Mouse (Mus musculus) induced T-regulatory cell, adult 2 months (primary cell): ENCODE measurements at regions not wholly inside any gene's neighbourhood (a gene's known extent, or its start where the extent isn't known, plus 50 kb on each side); places are given as distances from the start of the nearest gene placed in this dataset.
"Not testable (repeated sequence)": the region's sequence is repeated elsewhere in the genome, so short reads cannot be mapped to it uniquely, and the experiment has no call there.

Experiments
- DNase-seq: peaks from one replicate; pipeline ENCODE4 v3.0.0-alpha.2; 2012; ENCODE audit warnings: low read depth

DNA sequence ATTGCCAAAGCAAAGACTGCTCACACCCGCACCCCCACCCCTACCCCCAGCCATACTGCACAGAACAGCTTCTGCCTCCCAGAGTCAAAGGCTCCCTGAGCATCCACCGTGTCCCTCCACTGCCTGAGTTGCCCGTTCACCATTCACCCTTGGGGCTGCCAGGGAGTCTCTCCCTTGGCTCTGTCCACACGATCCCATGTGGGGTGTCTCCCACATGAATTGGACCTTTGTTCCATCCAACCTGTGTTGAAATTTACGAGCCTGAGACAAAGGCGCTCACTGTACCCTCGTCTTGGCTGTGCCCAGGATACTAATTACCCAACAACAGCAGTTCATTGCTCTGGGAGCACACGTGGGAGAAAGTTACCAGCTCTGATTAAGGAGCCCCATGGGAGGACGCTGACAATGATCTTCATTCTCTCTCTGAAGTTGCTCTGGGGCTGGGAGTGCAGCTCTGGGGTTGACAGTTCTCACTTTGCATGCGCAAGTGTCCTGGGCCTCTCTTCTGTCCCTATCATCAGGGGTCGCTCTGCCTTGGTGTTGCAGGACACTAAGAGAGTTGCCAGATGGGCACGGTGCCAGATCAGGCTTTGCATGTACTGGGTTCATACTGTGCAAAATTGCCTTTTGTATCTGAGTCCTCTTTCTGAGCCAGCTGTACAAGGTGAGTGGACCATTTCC is 178.3 kb upstream of the Rgma start:
- DNase-seq, result no peak

DNA sequence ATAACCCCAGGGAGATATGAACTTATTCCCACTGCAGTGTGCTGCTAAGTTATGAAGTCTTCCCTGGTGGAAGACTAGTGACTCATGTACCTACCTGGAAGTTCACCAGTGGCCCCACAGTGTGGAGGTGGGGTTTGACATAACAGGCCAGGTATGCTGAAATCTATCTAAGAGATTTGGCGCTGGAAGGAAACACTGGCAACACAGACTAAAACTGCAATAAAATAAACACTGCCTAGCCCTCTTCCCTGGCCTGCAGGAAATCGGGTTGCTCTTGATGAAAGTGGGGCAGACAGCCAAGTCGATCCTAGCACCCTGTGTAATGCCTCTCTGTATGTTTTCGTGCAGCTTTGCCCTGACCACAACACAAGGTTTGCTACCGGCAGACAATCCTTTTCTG is 177.2 kb upstream of the Rgma start:
- DNase-seq, result no peak

DNA sequence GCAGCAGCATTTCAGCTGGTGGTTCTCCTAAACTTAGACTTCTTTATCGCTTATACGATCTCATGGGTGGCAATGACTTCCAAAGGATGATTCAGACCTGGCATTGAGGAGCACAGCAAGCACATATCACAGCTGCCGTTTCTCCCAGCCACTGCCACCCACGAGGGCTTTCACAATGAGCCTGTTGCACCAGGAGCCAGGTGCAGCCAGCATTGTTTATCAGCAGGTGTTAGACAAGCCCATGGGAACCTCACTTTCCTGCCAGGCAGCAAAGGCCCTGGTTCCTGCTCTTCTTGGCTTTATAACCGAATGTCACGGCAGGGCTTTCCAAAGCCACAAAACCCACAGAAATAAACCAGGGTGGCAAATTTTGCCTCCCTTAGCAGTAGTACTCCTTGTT is 175.3 kb upstream of the Rgma start:
- no peak for DNase-seq

DNA sequence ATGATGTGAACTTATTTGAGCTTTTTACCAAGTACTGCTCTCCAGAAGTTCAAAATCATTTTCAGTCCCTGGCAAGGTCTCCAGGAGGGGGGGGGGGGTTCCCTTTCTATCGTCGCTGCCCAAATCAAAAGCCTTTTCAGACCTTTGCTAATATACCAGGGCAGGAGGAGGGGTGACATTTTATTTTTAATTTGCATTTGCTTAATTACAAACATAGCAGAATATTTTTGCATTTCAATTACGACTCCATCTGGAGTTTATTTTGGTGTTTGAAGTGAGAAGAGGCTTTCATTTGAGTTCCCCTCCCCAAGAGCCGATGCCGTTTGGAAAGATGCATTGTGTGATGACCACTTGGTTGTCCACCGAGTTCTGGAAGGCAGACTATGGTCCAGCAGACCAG is 174.0 kb upstream of the Rgma start:
- DNase-seq, result no peak

DNA sequence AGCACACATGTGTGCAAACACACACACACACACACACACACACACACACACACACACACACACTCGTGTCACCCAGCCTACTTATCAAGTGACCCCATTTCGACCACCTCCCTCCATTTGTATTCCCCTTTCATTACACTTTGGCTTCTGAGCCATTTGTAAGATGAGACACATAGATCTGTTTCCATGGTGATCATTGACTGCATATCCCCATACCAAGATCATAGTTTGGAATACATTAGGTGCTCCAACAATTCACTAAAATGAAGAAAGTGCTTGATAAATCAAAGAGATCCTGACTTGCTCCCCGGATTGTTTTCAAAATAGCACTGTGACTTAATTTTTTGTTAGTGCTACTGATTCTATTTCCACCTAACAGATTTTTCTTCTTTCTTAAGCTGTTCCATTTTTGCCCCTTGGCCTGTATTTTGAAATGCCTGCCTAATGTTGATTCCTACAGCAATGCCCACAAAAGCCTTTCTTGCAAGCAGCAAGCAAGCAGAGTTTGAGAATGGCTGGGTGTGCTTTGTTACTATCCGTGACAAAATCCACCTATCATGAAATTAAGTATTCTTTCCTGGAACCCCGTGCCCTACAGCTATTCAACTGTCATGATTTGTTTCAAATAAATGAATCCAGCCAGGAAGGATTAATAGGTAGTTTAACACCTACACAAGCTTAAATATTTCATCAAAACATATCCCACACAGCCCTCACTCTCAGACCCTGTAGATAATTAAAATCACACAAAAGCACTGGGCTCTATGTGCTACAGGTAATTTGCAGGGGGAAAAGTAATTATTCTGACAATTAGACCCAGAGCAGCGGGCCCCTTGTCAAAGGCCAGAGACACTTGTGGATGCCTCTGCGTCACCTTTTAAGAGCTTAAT is 168.1 kb upstream of the Rgma start:
- DNase-seq, result no peak

DNA sequence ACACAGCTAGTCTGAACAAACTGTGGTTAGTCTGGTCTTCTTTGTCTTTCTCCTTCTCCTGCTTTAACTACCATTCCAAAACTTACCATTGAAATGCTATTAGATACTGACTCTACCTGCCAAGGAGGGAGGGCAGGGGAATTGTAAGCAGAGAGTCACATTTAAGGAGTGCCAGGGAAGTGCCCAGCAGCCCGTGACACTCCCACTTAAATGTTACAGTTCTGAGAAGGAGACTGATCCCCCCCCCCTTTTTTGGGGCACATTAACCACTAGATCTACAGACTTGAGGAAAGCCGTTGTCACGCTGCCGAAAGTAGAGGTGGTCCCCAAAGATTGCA is 166.9 kb upstream of the Rgma start:
- DNase-seq, result no peak

GRCm38 (mm10) chr7:73208817-73209602 is 166.3 kb upstream of the Rgma start:
- no peak for DNase-seq

GRCm38 (mm10) chr7:73210078-73210477 is 165.2 kb upstream of the Rgma start:
- no peak for DNase-seq

- DNase-seq, result no peak
Measured at GRCm38 (mm10) chr7:73222237-73222915, 152.9 kb upstream of the Rgma start.

GRCm38 (mm10) chr7:73222929-73223512 is 152.3 kb upstream of the Rgma start:
- DNase-seq, result no peak

DNA sequence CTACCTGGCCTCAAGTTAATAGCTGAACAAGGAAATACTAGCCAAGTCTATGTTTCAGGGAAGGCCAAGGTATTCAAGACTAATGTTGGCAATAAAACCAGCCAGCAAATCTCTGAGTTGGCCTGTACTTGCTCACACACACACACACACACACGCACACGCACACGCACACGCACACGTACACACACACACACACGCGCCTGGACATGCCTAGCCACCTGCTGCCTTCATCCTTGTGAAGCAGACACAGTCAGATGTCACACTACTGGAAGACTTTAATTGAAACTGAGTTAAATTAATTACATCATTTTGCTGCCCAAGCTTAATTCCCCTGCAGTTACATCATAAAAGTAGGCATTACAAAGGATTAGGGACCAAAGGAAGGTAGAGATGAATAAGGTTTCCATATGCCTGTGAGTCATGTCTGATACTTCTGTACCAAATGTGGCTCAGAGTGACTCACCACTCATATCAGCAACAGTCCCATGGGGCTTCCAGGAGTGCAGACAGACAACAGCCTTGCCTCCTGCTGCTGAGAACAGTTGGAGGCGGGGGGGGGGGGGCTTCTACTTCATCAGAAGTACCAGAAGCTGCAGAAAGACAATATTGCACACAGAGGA is 141.7 kb upstream of the Rgma start:
- DNase-seq, result no peak

- DNase-seq, result no peak
Measured at GRCm38 (mm10) chr7:73238486-73238885, 136.8 kb upstream of the Rgma start.

GRCm38 (mm10) chr7:73243591-73244355 is 131.5 kb upstream of the Rgma start:
- no peak for DNase-seq

GRCm38 (mm10) chr7:73245431-73245830 is 129.9 kb upstream of the Rgma start:
- no peak for DNase-seq

GRCm38 (mm10) chr7:73250593-73250992 is 124.7 kb upstream of the Rgma start:
- DNase-seq, result no peak

GRCm38 (mm10) chr7:73251187-73251740 is 124.0 kb upstream of the Rgma start:
- DNase-seq, result no peak

DNA sequence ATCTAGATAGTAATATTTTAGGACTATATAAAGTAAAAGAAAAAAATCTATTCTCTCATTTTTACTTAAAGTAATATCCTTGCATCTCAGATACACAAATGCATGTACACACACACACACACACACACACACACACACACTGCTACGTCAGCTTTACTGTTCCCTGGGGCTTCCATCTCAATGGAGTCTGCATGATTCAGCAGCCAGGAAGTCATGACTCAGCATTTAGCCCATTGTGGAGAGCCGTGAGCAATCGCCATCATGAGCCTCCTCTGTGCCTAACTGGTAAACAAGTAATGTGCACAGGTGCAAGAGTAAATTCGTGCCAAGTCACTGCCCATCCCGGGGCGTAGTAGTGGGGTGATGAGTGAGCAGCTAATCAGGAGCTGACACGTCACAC is 120.3 kb upstream of the Rgma start:
- not testable (repeated sequence) for DNase-seq

DNA sequence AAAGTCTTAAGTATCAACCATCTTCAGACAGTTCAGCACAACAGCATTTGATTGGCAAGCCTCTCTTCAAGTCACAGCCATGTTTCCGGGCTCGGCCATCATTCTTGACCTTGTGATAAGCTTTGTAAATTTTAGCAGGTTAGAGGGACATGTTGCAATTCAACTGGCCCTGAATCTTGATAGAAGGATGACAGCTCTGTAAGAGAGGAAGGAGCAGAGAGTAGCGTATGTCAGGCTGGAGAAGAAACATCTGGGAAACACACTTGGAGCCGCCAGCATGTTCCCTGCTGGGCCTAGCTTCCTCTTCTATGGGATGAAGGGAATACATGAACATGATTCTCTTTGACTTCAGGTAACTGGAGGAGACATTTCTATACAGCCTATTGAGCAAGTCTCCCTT is 115.2 kb upstream of the Rgma start:
- DNase-seq, result no peak

DNA sequence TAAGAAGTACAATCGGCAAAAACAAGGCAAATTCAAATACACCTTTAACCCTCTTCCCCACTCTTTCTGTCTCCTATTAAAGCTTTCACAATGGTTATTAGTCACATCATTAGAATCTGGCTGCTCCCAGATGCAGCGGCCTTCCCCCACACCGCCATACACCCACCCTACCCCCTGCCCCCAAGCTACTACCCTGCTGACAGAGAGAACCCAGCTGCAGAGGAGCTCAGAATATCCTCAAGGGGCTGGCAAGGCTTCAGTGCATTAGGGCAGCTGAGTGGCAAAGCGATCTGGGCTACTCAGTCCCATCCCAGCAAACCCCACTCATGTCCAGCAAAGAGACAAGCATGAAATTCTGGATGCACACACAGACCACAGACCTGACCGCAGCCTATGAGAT is 113.6 kb upstream of the Rgma start:
- no peak for DNase-seq

GRCm38 (mm10) chr7:73262526-73262925 is 112.8 kb upstream of the Rgma start:
- DNase-seq, result no peak
